Mouse (Mus musculus) urinary bladder, postnatal 4 days (tissue): ENCODE measurements around the gene Akap6.

Experiments
- DNase-seq, 2 experiments: peaks; one replicate each; pipeline ENCODE4 v3.0.0; 2021 to 2022; ENCODE audit warnings: low spot score in 2 of 2

Akap6 gene

DNA sequence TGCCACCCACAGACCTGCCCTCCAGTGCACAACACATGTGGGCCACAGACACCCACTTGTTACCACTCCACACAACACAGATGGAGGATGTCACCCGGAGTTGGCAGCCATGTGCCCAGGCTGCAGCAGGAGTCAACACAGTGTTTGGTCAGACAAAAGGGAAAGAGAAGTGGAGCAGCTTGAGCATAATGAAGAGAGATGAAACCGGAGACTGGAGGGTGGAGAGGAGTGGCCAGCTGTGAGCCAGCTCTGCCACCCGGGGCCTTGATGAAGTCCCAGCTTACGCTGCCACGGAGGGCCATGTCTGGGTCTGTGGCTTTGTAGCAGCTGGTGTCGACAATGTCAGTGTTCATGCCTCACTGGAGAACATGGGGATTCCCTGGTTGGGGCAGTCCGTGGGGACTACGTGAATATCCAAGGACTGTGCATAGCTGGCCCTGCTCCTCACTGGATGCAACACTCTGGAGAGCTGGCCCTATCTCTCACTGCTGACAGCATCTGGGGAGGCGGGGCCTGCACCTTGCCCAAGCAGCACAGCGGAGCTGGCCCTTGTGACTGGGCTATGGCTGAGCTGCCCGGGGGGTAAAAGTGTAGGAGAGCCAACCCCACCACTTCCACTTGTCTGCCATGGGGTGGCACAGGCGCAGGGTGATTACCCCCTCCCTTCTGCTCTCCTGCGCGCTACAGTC, 148.8 kb downstream of the Akap6 start:
- no peak for DNase-seq

DNA sequence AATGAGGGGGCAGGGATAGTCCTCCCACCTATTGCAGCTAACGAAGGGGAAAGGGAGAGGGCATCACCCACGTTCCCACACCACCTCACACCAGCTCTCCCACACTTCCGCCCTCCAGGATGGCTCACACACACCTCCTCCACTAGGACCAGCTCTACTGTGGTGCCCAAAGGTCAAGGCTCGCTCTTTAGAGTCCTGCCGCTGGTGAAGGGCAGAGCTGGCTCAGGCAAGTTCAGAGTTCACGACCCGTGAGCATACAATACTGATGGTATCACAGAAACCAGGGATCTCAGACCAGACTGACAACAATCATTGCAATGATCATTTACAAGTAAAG, 149.3 kb downstream of the Akap6 start:
- DNase-seq = no peak

DNA sequence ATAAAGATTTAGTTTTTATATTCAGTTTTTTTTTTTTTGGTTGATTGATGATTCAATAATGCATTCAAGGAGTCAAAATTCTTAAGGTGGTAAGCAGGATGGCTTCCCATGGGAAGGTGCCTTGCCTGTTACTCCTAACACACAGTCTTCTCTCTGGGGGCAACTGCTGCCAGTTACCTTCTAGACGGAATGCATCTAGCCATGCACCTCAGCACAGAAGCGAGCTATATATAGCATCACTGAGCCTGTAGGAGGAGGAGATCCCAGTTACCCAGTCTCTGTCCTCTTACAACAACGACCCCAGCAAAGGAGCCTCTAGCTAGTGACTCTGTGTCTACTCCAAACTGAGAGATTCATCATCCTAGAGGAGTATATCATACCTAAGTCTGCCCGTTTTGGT, 150.1 kb downstream of the Akap6 start:
- no peak for DNase-seq

DNA sequence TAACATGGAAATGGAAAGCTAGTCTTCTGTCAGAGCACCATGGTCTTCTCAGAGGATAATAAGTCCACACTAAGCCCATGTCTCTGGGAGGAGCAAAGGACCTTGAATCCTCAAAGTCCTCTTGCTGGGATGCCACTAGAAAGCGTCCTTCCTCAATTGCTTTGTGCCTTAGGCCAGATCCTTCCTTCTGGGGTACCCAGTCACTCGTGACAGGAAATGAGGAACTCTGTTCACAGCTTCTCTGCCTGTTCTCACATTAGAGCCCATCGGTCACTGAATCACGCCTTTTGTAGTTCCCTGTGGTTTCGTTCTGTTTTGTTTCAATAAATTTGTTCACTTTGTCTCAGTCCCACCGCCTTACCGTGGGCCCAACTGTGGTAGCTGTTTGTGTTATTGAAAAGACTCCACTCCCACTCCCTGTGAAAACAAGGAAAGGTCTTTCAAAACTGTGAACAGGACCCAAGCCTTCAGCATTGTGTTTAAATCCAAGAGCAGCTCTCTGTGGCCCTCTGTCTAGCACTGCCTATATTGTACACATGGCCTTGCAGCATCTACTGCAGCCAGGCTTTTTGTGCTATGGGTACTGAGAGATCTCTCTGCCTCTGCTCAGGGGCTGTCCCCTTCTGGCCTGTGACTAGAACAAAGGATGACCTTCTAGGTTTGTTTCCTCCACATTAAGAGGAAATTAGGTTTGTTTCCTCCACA, 151.3 kb downstream of the Akap6 start:
- no peak for DNase-seq

DNA sequence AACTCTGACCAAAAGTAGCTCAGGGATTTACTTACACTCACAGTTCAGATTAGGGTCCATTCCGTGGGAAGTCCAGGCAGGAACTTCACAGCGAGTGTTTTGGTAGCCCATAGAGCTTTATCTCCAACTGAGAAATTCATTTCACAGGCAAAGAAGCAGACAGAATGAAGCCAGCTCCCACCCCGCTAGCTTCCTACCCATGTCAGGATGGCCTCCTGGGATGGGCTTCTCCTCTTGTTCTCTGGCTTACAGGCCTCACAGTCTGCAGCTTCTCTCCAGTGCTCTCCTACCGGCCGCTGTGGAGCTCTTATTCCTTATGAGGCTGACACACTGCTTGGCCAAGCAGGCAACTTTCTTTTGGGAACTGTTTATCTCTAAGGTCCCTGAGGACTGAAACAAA, 152.0 kb downstream of the Akap6 start:
- no peak for DNase-seq

DNA sequence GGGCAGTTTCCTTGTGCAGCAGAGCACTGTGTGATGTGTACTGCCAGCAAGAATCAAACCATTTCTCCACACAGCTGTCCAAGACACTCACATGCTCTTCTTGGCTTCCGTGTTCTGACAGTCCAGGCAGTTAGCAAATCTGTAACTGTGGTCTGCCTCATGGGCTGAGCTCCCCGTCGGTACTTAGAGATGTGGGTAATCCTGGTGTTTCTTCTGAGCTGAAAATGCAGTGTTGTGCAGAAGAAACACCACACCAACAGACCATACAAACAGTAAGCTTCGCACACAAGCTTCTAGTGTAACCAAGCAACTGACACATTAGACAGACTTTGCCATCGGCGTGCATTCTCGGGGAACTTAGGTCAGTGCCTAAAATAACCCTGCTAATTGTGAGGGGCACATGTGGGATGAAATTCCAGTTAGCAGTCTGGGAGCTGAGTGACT, 155.1 kb downstream of the Akap6 start:
- DNase-seq = no peak

DNA sequence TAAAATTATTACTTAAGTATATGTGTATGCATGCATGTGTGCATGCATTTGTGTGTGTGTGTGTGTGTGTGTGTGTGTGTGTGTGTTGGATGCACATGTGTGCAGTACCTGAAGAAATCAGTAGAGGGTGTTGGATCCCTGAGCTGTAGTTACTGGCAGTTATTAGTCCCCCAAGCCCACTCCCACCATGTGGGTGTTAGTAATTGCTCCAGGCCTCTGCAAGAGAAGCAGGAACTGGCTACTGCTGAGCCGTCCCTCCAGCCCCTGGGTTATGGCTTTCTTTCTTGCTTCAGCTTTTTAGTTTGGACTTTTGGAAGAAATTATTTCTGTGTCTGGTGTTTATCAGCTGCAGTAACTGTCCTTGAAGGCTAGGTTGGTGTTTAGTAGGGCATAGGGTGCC, 156.9 kb downstream of the Akap6 start:
- DNase-seq = no peak

DNA sequence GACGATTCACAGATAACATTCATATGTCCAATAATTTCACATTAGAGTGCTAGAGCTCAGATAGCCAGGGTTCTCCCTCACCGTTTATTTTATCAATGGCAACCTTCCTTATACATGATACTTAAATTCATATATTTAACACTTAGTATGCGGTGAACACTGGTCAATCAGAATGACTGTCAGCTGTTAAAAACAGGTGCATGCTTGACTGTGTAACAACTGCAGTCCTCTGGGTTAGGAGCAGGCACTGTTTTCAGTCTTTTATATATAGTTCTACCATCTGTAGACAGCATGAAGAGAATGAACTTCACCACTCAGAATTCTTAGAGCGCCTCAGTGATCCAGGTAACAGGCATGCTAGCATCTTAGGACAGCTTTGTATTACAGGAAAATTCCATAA, 158.1 kb downstream of the Akap6 start:
- no peak for DNase-seq

DNA sequence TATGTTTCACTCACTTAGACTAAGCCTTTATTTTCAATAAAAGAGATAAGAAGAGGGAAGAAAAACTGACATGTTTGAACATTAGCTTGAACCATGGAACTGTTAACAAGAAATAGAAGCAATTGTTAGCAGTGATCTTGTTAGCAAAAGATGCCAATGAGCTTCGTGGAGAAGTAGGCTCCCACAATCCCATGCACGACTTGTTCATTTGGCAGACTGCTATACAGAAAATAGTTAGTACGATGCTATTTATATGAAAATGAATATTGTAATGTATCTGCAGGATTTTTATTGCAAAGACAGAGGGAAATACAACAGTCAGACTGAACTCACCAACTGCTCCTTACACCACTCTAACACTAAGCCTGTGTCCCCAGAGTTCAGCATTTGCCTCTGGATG, 162.7 kb downstream of the Akap6 start:
- no peak for DNase-seq

DNA sequence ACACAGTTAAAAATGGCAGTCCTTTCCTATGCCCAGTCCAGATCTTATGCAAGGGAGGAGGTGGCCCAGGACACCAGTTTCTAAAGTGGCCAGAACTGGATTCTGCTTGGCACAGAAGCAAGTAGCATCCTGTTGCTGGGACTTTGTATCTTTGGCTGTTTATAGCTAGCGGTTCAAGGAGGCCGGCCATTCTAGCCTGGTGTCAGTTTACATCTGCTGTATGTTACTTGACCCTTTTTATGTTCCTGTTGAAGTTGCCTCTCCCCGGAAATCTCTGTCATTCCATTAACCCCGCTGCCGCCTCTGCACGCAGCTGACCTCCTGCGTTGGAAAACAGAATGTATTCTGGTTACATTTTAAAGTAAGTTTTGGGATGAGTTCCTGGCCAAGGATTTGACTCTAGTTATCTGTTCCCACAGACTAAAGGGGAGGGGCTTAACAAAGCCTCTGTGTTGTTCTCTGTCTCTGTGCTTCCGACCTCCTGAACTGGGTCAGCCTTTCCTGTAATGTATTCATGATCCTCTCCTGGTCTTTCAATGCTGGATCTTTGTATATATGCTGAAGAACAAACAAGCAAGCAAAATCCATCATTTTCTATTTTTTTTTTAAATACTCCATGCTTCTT, 168.9 kb downstream of the Akap6 start:
- peak in 1 of 2 experiments; percentile 34 for DNase-seq

DNA sequence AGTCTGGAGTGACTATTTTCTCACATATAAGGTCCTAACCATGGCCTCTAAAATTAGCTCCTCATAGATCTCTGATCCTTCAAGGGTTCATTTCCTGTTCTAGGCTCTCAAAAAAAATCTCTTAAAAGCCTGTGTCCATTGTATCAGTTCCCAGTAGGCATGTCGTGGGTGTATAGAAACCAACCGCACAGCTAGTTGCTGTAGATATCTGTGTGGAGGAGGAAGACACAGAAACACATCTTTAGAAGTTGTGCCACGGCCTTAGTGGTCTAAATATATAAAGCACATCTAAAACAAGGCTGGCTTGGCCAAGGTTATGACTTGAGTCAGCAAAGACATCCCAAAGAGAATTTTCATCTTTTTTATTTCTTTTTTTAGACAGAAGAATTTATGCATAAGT, 172.4 kb downstream of the Akap6 start:
- no peak for DNase-seq

DNA sequence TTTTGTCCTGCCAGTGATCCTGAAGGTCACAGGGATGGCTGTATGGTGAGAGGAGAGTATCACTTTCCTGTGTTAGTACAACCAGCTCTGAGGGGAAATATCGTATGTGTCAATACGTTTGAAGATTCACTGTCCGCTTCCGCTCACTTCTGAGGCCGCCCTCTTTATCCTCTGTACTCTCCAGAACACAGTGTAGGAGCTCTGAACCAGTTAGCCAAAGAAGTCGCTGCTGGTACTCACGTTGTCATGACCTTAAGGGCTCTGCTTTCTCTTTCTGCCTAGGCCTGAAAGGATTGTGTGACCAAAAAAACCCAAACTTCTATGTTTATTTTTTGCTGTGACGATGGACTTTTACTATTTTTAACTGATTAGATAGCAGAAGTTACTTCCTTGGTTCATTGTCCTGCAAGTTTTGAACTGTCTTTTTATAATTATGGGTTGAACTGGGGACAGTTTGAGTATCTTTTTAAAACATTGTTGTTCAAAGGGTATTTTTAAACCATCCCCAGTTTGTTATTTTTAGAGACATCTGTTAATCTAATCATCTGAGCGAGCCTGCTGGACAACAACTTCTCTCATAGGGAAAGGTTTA, 175.2 kb downstream of the Akap6 start:
- no peak for DNase-seq

DNA sequence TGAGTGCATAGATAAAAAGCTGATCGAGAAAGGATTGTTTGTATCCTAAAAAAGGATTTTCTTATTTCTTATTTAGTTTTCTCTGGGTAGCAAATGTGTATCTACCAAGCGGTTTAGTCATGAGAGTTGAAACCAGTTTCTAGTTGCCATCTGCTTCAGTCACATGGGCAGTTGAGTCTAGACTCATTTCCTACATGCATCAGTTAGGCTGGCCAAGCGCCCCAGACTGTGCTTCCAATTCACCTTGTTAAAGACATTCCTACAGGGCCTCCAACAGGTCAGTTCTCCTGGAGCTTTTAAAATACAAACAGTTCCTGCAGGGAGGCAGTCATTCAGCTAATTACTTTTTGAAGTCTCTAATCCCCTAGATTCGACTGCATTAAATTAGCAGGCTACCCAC, 176.9 kb downstream of the Akap6 start:
- DNase-seq = no peak

DNA sequence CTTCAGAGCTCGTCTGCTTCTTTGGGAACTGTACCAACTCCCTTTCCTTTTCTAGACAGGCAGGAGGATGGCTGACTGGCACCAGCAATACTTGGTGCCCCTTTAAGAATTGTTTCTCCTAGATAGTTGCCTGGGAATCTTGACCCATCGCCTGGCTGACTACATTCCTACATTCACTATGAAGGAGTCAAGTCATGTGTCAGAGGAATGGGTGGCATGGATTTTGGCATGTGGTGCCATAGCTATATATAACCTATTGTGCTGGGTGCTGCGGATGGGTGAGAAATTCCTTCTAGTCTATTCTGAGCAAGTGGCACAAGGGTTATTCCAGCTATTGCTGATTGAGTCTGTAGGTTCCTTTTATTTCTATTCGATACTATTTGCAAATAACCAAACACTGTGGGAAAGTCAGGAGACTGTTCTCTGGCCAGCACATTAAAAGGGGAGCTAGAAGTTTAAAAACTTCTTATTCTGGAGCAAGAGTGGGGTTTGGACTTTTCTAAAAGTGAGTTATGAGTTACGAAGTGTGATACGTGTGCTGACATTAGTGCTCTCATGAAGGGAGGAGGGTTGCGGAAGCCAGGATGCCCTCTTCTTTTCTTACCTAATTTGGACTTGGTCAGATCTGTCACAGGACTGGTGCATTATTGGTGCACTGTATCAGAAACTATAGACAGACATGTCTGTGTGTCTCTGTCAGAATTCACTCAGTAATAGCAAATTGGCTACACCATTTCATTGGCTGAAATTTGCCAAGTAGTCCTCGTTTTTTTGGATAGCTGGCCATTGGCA, 178.0 kb downstream of the Akap6 start:
- no peak for DNase-seq

DNA sequence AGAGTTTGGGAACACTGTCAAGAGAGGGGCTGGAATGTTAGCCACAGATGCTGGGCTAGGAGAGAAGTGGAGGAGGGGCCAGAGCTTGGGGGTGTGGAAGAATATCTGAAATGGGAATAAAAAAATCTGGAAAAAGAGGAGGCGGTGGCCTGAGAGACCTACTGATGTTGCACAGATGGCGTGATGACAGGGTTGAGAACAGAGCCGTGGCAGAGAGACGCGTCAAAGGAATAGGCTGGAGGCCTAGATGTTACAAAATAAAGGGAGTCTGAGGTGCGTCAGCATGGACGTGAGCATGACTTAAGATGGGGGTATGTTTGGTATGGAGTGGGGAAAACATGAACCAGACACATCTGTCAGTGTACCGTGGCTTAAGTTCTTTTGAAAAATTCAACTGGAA, 180.1 kb downstream of the Akap6 start:
- no peak for DNase-seq

DNA sequence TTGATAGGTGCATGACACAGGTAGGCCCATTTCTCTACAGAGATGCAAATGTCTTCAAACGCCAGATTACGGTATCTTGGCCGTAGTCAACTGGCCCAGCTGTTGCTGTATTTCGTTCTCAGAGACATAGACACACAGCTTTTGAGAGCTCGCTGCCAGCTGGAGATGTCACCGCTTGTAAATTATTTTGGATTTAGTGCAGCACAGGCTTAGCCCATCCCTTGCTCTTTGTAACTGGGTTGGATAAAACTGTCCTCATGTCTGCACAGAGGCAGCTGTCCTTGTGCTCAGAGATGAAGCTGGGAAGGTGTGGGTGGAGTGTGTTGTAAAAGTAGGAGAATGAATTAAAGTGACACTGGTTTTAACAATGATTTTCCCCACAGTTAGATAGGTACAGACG, 193.3 kb downstream of the Akap6 start:
- DNase-seq = peak in 1 of 2 experiments; percentile 41

DNA sequence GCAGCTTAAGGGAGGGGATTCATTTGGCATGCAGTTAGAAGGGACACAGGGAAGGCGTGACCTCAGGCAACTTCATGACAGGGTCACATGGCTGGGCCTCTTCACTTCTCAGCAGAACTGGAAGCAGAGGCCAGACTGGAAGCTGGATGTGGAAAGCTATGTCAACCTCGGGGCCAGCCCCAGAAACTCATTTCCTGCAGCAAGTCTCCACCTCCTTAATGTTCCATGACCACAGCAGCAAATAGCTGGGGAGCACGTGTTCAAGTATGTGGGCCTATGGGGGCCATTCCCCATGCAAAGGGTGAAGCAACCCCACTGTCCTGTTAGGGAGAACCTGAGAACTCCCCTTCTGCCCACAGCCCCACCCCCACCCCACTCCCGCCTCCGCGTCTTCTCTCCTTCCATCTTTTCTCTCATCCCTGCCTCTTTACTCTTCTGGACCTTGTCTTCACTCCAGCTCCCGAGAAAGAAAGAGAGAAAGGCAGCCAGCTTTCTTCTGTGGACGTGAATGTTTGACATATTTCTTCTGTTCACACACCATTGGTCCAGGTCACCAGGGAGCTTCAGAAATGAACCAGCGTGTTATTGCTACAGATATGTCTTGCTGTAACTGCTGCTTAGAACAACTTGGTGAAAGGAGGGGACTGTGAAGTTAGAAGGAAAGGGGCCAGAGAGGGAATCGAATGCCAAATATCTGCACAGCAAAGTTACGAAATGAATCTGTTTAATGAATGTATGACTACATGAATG, 194.6 kb downstream of the Akap6 start:
- no peak for DNase-seq

DNA sequence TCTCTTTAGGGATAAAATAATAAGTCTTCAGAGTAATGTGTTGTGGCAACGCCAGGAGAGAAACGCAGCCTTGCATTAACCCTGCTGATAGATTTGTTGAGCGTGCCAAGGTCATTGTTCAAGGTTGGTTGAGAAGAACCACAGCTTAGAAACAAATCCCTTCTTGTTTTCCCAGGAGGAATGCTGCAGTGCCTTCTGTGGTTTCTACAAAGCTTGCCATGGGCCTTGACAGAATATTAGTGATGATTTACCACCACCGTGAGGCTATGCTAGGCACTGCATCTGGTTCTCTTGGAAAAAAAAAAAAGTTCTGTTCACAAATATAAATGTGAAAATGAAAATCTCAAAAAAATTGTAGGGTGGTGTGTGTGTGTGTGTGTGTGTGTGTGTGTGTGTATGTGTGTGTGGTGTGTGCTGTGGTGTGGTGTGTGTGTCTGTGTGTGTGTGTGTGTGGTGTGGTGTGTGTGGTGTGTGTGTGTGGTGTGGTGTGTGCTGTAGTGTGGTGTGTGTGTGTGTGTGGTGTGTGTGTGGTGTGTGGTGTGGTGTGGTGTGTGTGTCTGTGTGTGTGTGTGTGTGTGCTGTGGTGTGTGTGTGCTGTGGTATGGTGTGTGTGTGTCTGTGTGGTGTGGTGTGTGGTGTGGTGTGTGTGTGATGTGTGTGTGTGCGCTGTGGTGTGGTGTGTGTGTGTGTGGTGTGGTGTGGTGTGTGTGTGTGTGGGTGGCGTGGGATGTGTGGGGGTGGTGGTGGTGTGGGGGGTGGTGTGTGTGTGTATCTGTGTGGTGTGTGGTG, 196.7 kb downstream of the Akap6 start:
- peak in 1 of 2 experiments; percentile 33 for DNase-seq

DNA sequence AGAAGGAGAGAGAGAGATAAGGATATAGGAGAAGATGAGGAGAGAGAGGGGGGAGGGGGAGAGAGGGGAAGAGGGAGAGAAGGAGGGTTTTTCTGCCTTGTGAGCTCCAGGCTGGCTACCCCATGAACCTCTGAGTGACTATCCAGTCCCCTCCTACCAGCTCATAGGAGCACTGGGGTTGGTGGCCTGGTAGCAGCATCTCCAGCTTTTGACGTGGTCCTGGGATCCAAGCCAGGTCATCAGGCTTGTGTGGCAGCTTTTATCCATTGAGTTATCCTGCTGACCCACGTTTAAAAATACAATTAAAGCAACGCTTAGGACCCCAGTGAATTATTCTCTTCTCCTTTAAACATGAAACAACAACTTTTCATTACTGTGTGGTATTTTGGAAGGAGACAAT, 197.6 kb downstream of the Akap6 start:
- DNase-seq = no peak

DNA sequence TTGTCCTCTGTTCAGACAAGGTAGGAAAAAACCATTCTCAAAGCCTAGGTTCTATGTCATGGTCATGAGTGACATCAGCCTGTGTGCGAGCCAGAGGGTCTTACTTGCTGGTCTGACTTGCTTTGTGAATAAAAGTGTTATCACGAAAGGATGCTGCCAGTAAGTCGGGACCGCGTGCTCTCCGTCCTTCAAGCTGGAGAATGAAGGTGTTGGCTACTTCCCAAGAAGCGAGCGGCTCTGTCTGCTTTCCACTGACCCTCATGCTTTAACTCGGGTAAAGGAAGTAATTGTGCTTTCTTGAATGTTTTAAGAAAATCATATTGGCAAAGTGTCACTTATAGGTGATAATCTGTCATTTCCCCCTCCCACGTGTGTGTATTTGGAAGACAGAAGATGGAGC, 198.9 kb downstream of the Akap6 start:
- DNase-seq = no peak

DNA sequence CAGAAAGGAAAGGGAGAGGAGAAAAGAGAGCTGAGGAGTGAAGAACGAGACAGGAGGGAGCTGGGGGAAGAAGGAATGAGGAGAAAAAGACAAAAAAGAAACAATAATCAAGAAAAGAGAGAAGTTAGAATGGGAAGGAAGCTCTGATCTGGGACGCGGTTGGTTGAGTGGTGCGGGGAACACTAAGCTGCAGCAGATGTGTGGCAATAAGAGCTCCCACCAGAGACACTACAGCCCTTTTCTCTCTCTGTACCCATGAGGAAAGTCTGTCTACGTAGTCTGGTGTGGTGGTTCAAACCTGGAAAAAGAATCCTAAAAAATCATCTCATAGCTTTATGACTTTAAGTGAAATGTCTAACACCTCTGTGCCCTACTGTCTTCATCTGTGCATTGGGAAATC, 204.9 kb downstream of the Akap6 start:
- DNase-seq = no peak
